Mouse (Mus musculus) gonadal fat pad, adult 2 months (tissue): Measurements from ENCODE around the gene Ceacam1. TPM values are rescaled to one million over a fixed set of nuclear protein-coding genes. Genes with fewer than 3 reads are reported as not detected.
"Not testable (repeated sequence)": the region's sequence is repeated elsewhere in the genome, so short reads cannot be mapped to it uniquely, and the experiment has no call there.

Experiments
- DNase-seq: peaks from one replicate; pipeline ENCODE4 v3.0.0-alpha.2; 2012; ENCODE audit warnings: low read depth
- polyA plus RNA-seq: library from polyadenylated mRNA; depleted of rRNA; stranded (reverse); fragments of >200 nt; gene quantifications from 2 replicates; pipeline ENCODE4 v1.2.3, GENCODE M21; 2012; rRNA removed

Gene Ceacam1
- 7.4 and 8.9 TPM in 2 replicates for polyA plus RNA-seq

GRCm38 (mm10) chr7:25477091-25477751 is at the start of gene Ceacam1:
TSS of gene Ceacam1 (minus strand) at chr7:25477603.
- DNase-seq = not testable (repeated sequence)

GRCm38 (mm10) chr7:25516070-25516777 is 38.8 kb upstream of the Ceacam1 start:
- not testable (repeated sequence) for DNase-seq

- DNase-seq = not testable (repeated sequence)
Measured at GRCm38 (mm10) chr7:25515667-25516066, 38.3 kb upstream of the Ceacam1 start.

- DNase-seq = no peak
Measured at GRCm38 (mm10) chr7:25509925-25510324, 32.5 kb upstream of the Ceacam1 start.

- no peak for DNase-seq
Measured at GRCm38 (mm10) chr7:25494649-25495048, 17.2 kb upstream of the Ceacam1 start.

GRCm38 (mm10) chr7:25490698-25491097 is 13.3 kb upstream of the Ceacam1 start:
- not testable (repeated sequence) for DNase-seq

GRCm38 (mm10) chr7:25489382-25489781 is 12.0 kb upstream of the Ceacam1 start:
- DNase-seq = not testable (repeated sequence)

- no peak for DNase-seq
Measured at GRCm38 (mm10) chr7:25486186-25486585, 8.8 kb upstream of the Ceacam1 start.

GRCm38 (mm10) chr7:25485061-25485460 is 7.7 kb upstream of the Ceacam1 start:
- no peak for DNase-seq

- no peak for DNase-seq
Measured at GRCm38 (mm10) chr7:25483133-25483735, 5.8 kb upstream of the Ceacam1 start.

- not testable (repeated sequence) for DNase-seq
Measured at GRCm38 (mm10) chr7:25480791-25481190, 3.4 kb upstream of the Ceacam1 start.

GRCm38 (mm10) chr7:25479440-25479839 is 2.0 kb upstream of the Ceacam1 start:
- DNase-seq = no peak

GRCm38 (mm10) chr7:25477752-25478093 is 320 bp upstream of the Ceacam1 start:
- not testable (repeated sequence) for DNase-seq

- DNase-seq = not testable (repeated sequence)
Measured at GRCm38 (mm10) chr7:25471821-25472220, 5.6 kb downstream of the Ceacam1 start.

- not testable (repeated sequence) for DNase-seq
Measured at GRCm38 (mm10) chr7:25465586-25465985, 11.8 kb downstream of the Ceacam1 start.

- DNase-seq = no peak
Measured at GRCm38 (mm10) chr7:25465010-25465409, 12.4 kb downstream of the Ceacam1 start.

- not testable (repeated sequence) for DNase-seq
Measured at GRCm38 (mm10) chr7:25462033-25462337, 15.4 kb downstream of the Ceacam1 start.

GRCm38 (mm10) chr7:25461336-25462032 is 15.9 kb downstream of the Ceacam1 start:
- DNase-seq = not testable (repeated sequence)

- DNase-seq = no peak
Measured at GRCm38 (mm10) chr7:25452103-25452502, 25.3 kb downstream of the Ceacam1 start.

- no peak for DNase-seq
Measured at GRCm38 (mm10) chr7:25449913-25450890, 27.2 kb downstream of the Ceacam1 start.

GRCm38 (mm10) chr7:25440816-25441153 is 36.6 kb downstream of the Ceacam1 start:
- no peak for DNase-seq
